14 mouse cellular contexts compared by ENCODE assay signal in genomic region chr19:18185211-18185610, GRCm38 (mm10).
A peak's percentile ranks its signal among the peaks of the same experiment; 100 is the strongest.
DNase-seq lines count a peak whose midpoint lies in the region.
"Had no signal": no experiment of that assay in that cellular context is flagged by ENCODE, and none has a peak within 500 bp of the region (broad histone marks: within the 10 kb centered on the region; RNA-seq: fewer than 3 reads in every experiment).

No protein-coding gene starts in this region.

- DNase-seq in kidney, postnatal 10 days = peak; percentile 8
- DNase-seq in kidney, adult 8-10 months = no peak
- DNase-seq in urinary bladder, postnatal 14 days (ENCODE audit: low spot score) = peak; percentile 54
- DNase-seq in urinary bladder, adult 2 months (ENCODE audit: low spot score) = no peak
- DNase-seq: adrenal gland, adult 2 months; adrenal gland, postnatal 10 days; adrenal gland, postnatal 25 days; cerebellum, adult 11 months; cerebellum, adult 18-20 months; cerebellum, adult 8-10 months; cerebellum, adult 9-11 months; cerebellum, postnatal 14 days; cerebellum, postnatal 36 days; embryo, embryonic 11 days had no signal

Comparison
In these comparisons a context has a peak if more than half of its experiments do, and no peak if none do; other contexts are left out.
1. DNase-seq: peak in kidney, postnatal 10 days (single experiment) and urinary bladder, postnatal 14 days (single experiment); none in kidney, adult 8-10 months (0 of 2) and urinary bladder, adult 2 months (single experiment).